Mouse (Mus musculus) limb, embryonic 12.5 days (tissue): ENCODE data around the gene Nr2f2. TPM values are rescaled to one million over a fixed set of nuclear protein-coding genes. Genes with fewer than 3 reads are reported as not detected.

Experiments
- ATAC-seq: fragments of 200-750 bp; cut with Nextera tagmentation; 2 replicates; pipeline ENCODE4 v1.8.0; 2017; ENCODE audit warnings: low read depth, moderate TSS enrichment; ENCODE audit not compliant: insufficient number of reproducible peaks, insufficient read depth, low FRiP score, low TSS enrichment
- H3K27ac ChIP-seq: fragments of 300-500 bp; sonication (generic); 2 replicates; pipeline ENCODE4 v1.5.1; 2016; ENCODE audit warnings: mild to moderate bottlenecking, moderate library complexity
- H3K27me3 ChIP-seq: fragments of 300-500 bp; sonication (generic); 2 replicates; pipeline ENCODE4 v1.6.1; 2016; ENCODE audit warnings: mild to moderate bottlenecking, moderate library complexity
- H3K36me3 ChIP-seq: fragments of 300-500 bp; sonication (generic); 2 replicates; pipeline ENCODE4 v1.6.1; 2016; ENCODE audit warnings: mild to moderate bottlenecking, moderate library complexity
- H3K4me1 ChIP-seq: fragments of 300-500 bp; sonication (generic); replicated peaks from 2 replicates; pipeline ENCODE4 v1.6.1; 2016
- H3K4me2 ChIP-seq: fragments of 300-500 bp; sonication (generic); 2 replicates; pipeline ENCODE4 v1.6.1; 2016; ENCODE audit warnings: mild to moderate bottlenecking, moderate library complexity
- H3K4me3 ChIP-seq: fragments of 300-500 bp; sonication (generic); replicated peaks from 2 replicates; pipeline ENCODE4 v1.5.1; 2016; ENCODE audit warnings: mild to moderate bottlenecking
- H3K9ac ChIP-seq: fragments of 300-500 bp; sonication (generic); replicated peaks from 2 replicates; pipeline ENCODE4 v1.6.1; 2016; ENCODE audit warnings: mild to moderate bottlenecking, moderate library complexity
- H3K9me3 ChIP-seq: fragments of 300-500 bp; sonication (generic); 2 replicates; pipeline ENCODE4 v1.6.1; 2016; ENCODE audit warnings: mild to moderate bottlenecking, moderate library complexity
- WGBS: fragments of 180-500 bp; shearing (Covaris S2); methylation state at CpG from one replicate; pipeline ENCODE4 v1.1.7; 2016; 5-methylcytosine and 5-hydroxymethylcytosine counted together
- polyA plus RNA-seq: library from polyadenylated mRNA; unstranded; fragments of >200 nt; fragmentation: Nextera tagmentation; extraction: Ambion mirVana; gene quantifications from 2 replicates; pipeline ENCODE4 v1.2.1, GENCODE M21; 2016

The Nr2f2 gene
- polyA plus RNA-seq, 1 experiment from 2014 or later, result 71.8 TPM

GRCm38 (mm10) chr7:70349981-70350670 lies 16.4 kb downstream of the Nr2f2 start:
- Histone ChIP-seq H3K9ac (peak overlapping the region; percentile 95), H3K9me3 (no peaks in the 10 kb centered on the region), H3K4me3 (peak overlapping the region; percentile 66), H3K4me2 (peak overlapping the region; percentile 76), H3K36me3 (0 out of 2 replicates have a peak, but pooled peaks cover 5% of the 10 kb centered on the region), H3K27ac (peak overlapping the region; percentile 99), H3K27me3 (peaks cover 41% of the 10 kb centered on the region), H3K4me1 (peaks cover 74% of the 10 kb centered on the region)
- 4% methylated on average over 20 of the region's 20 CpGs for WGBS
- ATAC-seq, result 0 out of 2 replicates have a peak, but pooled peaks have one; percentile 13

- Histone ChIP-seq H3K9me3 (no peaks in the 10 kb centered on the region), H3K4me1 (peaks cover 75% of the 10 kb centered on the region), H3K4me3 (peak overlapping the region; percentile 66), H3K27ac (peak overlapping the region; percentile 99), H3K4me2 (peak overlapping the region; percentile 76), H3K27me3 (peaks cover 49% of the 10 kb centered on the region), H3K36me3 (no peaks in the 10 kb centered on the region), H3K9ac (peak overlapping the region; percentile 31; the same call in 1 of the 2 replicates)
- no peak for ATAC-seq
- WGBS, result 6% methylated on average over 11 of the region's 11 CpGs
Observed at GRCm38 (mm10) chr7:70348977-70349615, 17.4 kb downstream of the Nr2f2 start.

GRCm38 (mm10) chr7:70348064-70348976 lies 18.2 kb downstream of the Nr2f2 start:
- H3K9me3 ChIP-seq, result no peaks in the 10 kb centered on the region
- peak overlapping the region; percentile 37; the same call in 1 of the 2 replicates for H3K9ac ChIP-seq
- H3K4me2 ChIP-seq, result peak overlapping the region; percentile 76
- peak overlapping the region; percentile 99; the same call in 1 of the 2 replicates for H3K27ac ChIP-seq
- WGBS, result 8% methylated on average over 30 of the region's 30 CpGs
- H3K4me1 ChIP-seq, result peaks cover 75% of the 10 kb centered on the region
- H3K4me3 ChIP-seq, result peak overlapping the region; percentile 5; the same call in 1 of the 2 replicates
- H3K36me3 ChIP-seq, result no peaks in the 10 kb centered on the region
- peaks cover 57% of the 10 kb centered on the region for H3K27me3 ChIP-seq
- no peak for ATAC-seq

GRCm38 (mm10) chr7:70347618-70347958 lies 18.9 kb downstream of the Nr2f2 start:
- Histone ChIP-seq H3K4me2 (peak overlapping the region; percentile 76), H3K36me3 (no peaks in the 10 kb centered on the region), H3K4me3 (0 out of 2 replicates have a peak overlapping the region, but pooled peaks have one; percentile 4), H3K27me3 (peaks cover 64% of the 10 kb centered on the region), H3K9ac (peak overlapping the region; percentile 37; the same call in 1 of the 2 replicates), H3K27ac (peak overlapping the region; percentile 59; the same call in 1 of the 2 replicates), H3K4me1 (peaks cover 71% of the 10 kb centered on the region), H3K9me3 (no peaks in the 10 kb centered on the region)
- ATAC-seq, result no peak
- 13% methylated on average over 14 of the region's 14 CpGs for WGBS

- Histone ChIP-seq H3K27ac (no peak overlapping the region; the same call in 1 of the 2 replicates), H3K4me2 (peak overlapping the region; percentile 76), H3K9me3 (no peaks in the 10 kb centered on the region), H3K27me3 (peaks cover 66% of the 10 kb centered on the region), H3K4me3 (no peak overlapping the region), H3K9ac (no peak overlapping the region), H3K36me3 (no peaks in the 10 kb centered on the region), H3K4me1 (peaks cover 66% of the 10 kb centered on the region)
- WGBS, result 14% methylated on average over 20 of the region's 20 CpGs
- no peak for ATAC-seq
Observed at GRCm38 (mm10) chr7:70346951-70347617, 19.5 kb downstream of the Nr2f2 start.

- no peaks in the 10 kb centered on the region for H3K9me3 ChIP-seq
- peaks cover 64% of the 10 kb centered on the region for H3K4me1 ChIP-seq
- ATAC-seq, result peak; percentile 24; the same call in 1 of the 2 replicates
- WGBS, result under 1% methylated on average over 35 of the region's 35 CpGs
- peak overlapping the region; percentile 37 for H3K4me3 ChIP-seq
- H3K9ac ChIP-seq, result peak overlapping the region; percentile 44; the same call in 1 of the 2 replicates
- H3K27me3 ChIP-seq, result peaks cover 73% of the 10 kb centered on the region
- H3K4me2 ChIP-seq, result peak overlapping the region; percentile 76
- no peak overlapping the region for H3K27ac ChIP-seq
- H3K36me3 ChIP-seq, result no peaks in the 10 kb centered on the region
Observed at GRCm38 (mm10) chr7:70346010-70346536, 20.5 kb downstream of the Nr2f2 start.

GRCm38 (mm10) chr7:70343426-70343825 lies 23.1 kb downstream of the Nr2f2 start:
- no peak overlapping the region for H3K4me3 ChIP-seq

GRCm38 (mm10) chr7:70342771-70343170 lies 23.8 kb downstream of the Nr2f2 start:
- no peak overlapping the region for H3K27ac ChIP-seq
- peaks cover 47% of the 10 kb centered on the region for H3K4me1 ChIP-seq
- 12% methylated on average over 8 of the region's 8 CpGs for WGBS
- H3K4me2 ChIP-seq, result no peak overlapping the region
- no peak overlapping the region for H3K9ac ChIP-seq
- H3K4me3 ChIP-seq, result no peak overlapping the region
- no peaks in the 10 kb centered on the region for H3K9me3 ChIP-seq
- peaks cover 88% of the 10 kb centered on the region for H3K27me3 ChIP-seq
- no peaks in the 10 kb centered on the region for H3K36me3 ChIP-seq
- ATAC-seq, result no peak

More at GRCm38 (mm10) chr7:70343426-70343825, 23.1 kb downstream of the Nr2f2 start:
- Histone ChIP-seq H3K4me1 (peaks cover 52% of the 10 kb centered on the region), H3K27ac (no peak overlapping the region), H3K9ac (no peak overlapping the region), H3K4me2 (no peak overlapping the region), H3K27me3 (peaks cover 88% of the 10 kb centered on the region), H3K9me3 (no peaks in the 10 kb centered on the region), H3K36me3 (no peaks in the 10 kb centered on the region)
- no peak for ATAC-seq
- WGBS, result 27% methylated on average over 5 of the region's 5 CpGs

- H3K36me3 ChIP-seq, result no peaks in the 10 kb centered on the region
- ATAC-seq, result no peak
- H3K4me2 ChIP-seq, result no peak overlapping the region
- H3K27me3 ChIP-seq, result peaks cover 89% of the 10 kb centered on the region
- no peaks in the 10 kb centered on the region for H3K9me3 ChIP-seq
- no peak overlapping the region for H3K4me3 ChIP-seq
- WGBS, result 23% methylated on average over 2 of the region's 2 CpGs
- no peak overlapping the region for H3K27ac ChIP-seq
- H3K9ac ChIP-seq, result no peak overlapping the region
- peaks cover 46% of the 10 kb centered on the region for H3K4me1 ChIP-seq
Observed at GRCm38 (mm10) chr7:70342076-70342475, 24.5 kb downstream of the Nr2f2 start.

GRCm38 (mm10) chr7:70339998-70340630 lies 26.4 kb downstream of the Nr2f2 start:
- H3K27me3 ChIP-seq, result peaks cover 91% of the 10 kb centered on the region
- peaks cover 26% of the 10 kb centered on the region for H3K4me1 ChIP-seq
- 0 out of 2 replicates have a peak overlapping the region, but pooled peaks have one; percentile 37 for H3K27ac ChIP-seq
- H3K4me2 ChIP-seq, result no peak overlapping the region
- no peaks in the 10 kb centered on the region for H3K9me3 ChIP-seq
- ATAC-seq, result no peak
- no peak overlapping the region for H3K4me3 ChIP-seq
- no peaks in the 10 kb centered on the region for H3K36me3 ChIP-seq
- 21% methylated on average over 12 of the region's 12 CpGs for WGBS
- H3K9ac ChIP-seq, result no peak overlapping the region
